Mouse (Mus musculus) forebrain, postnatal 0 days (tissue): ENCODE results near the gene Tmem219. TPM values are rescaled to one million over a fixed set of nuclear protein-coding genes. Genes with fewer than 3 reads are reported as not detected.

Experiments used
- ATAC-seq: fragments of 200-750 bp; cut with Nextera tagmentation; 2 replicates; pipeline ENCODE4 v1.8.0; 2017; ENCODE audit warnings: mild to moderate bottlenecking, moderate library complexity
- DNase-seq: peaks from one replicate; pipeline ENCODE4 v3.0.0-alpha.2; 2015
- H3K27ac ChIP-seq: fragments of 300-500 bp; sonication (generic); 2 replicates; pipeline ENCODE4 v1.5.1; 2014; ENCODE audit warnings: low read depth, mild to moderate bottlenecking, antibody characterized with exemption, low read length, moderate library complexity, mixed read lengths
- H3K27me3 ChIP-seq: fragments of 300-500 bp; sonication (generic); 2 replicates; pipeline ENCODE4 v1.6.1; 2014; ENCODE audit warnings: mild to moderate bottlenecking, low read length, mixed read lengths; ENCODE audit not compliant: insufficient read depth
- H3K36me3 ChIP-seq: fragments of 300-500 bp; sonication (generic); 2 replicates; pipeline ENCODE4 v1.6.1; 2014; ENCODE audit warnings: mild to moderate bottlenecking, moderate library complexity; ENCODE audit not compliant: insufficient read depth
- H3K4me1 ChIP-seq: fragments of 300-500 bp; sonication (generic); 2 replicates; pipeline ENCODE4 v1.6.1; 2014; ENCODE audit warnings: antibody characterized with exemption; ENCODE audit not compliant: insufficient read depth
- H3K4me2 ChIP-seq: fragments of 300-500 bp; sonication (generic); 2 replicates; pipeline ENCODE4 v1.6.1; 2014; ENCODE audit warnings: low read depth, mild to moderate bottlenecking, moderate library complexity
- H3K4me3 ChIP-seq: fragments of 300-500 bp; sonication (generic); 2 replicates; pipeline ENCODE4 v1.5.1; 2014; ENCODE audit warnings: low read depth, low read length, mixed read lengths
- H3K9ac ChIP-seq: fragments of 300-500 bp; sonication (generic); 2 replicates; pipeline ENCODE4 v1.6.1; 2014; ENCODE audit warnings: mild to moderate bottlenecking
- H3K9me3 ChIP-seq: fragments of 300-500 bp; sonication (generic); 2 replicates; pipeline ENCODE4 v1.6.1; 2016; ENCODE audit warnings: low read length
- CTCF ChIP-seq: sonication (generic); IDR thresholded peaks from 2 replicates; pipeline ENCODE4 v1.5.1; 2016; ENCODE audit warnings: antibody characterized with exemption, control low read depth, low read depth
- WGBS: fragments of 180-500 bp; shearing (Covaris S2); extraction: QIAGEN DNeasy Blood & Tissue Kit; methylation state at CpG from one replicate; pipeline ENCODE4 v1.1.7; 2014; 5-methylcytosine and 5-hydroxymethylcytosine counted together
- polyA plus RNA-seq: library from polyadenylated mRNA; unstranded; fragments of >200 nt; fragmentation: Nextera tagmentation; extraction: Ambion mirVana; gene quantifications from 2 replicates; pipeline ENCODE4 v1.2.1, GENCODE M21; 2015
- total RNA-seq: library from RNA; depleted of rRNA; stranded (reverse); fragments of >200 nt; gene quantifications from 2 replicates; pipeline ENCODE4 v1.2.3, GENCODE M21; 2014

The Tmem219 gene
- total and polyA plus RNA-seq, 2 experiments from 2014 or later = 23.8 to 44.7 TPM

GRCm38 (mm10) chr7:126948626-126949025 lies 25.9 kb upstream of the Tmem219 start:
- 80% methylated on average over 10 of the region's 10 CpGs for WGBS
- peaks cover 12% of the 10 kb centered on the region for H3K4me1 ChIP-seq
- H3K27me3 ChIP-seq = no peaks in the 10 kb centered on the region
- TF ChIP-seq CTCF = no peak
- DNase-seq = no peak
- no peak for ATAC-seq
- peak overlapping the region; percentile 96 for H3K4me2 ChIP-seq
- H3K9ac ChIP-seq = peak overlapping the region; percentile 84
- H3K27ac ChIP-seq = peak overlapping the region; percentile 93
- no peaks in the 10 kb centered on the region for H3K9me3 ChIP-seq
- peaks cover 27% of the 10 kb centered on the region for H3K36me3 ChIP-seq
- peak overlapping the region; percentile 65 for H3K4me3 ChIP-seq

GRCm38 (mm10) chr7:126946530-126946929 lies 23.8 kb upstream of the Tmem219 start:
- ATAC-seq (no peak), DNase-seq (peak; percentile 27)
- peaks cover 41% of the 10 kb centered on the region for H3K36me3 ChIP-seq
- peak; percentile 67 for TF ChIP-seq CTCF
- WGBS = 37% methylated on average over 3 of the region's 3 CpGs
- H3K9ac ChIP-seq = no peak overlapping the region
- H3K9me3 ChIP-seq = no peaks in the 10 kb centered on the region
- no peak overlapping the region for H3K27ac ChIP-seq
- no peaks in the 10 kb centered on the region for H3K27me3 ChIP-seq
- H3K4me1 ChIP-seq = no peaks in the 10 kb centered on the region
- H3K4me3 ChIP-seq = no peak overlapping the region
- H3K4me2 ChIP-seq = no peak overlapping the region

GRCm38 (mm10) chr7:126941801-126942200 lies 19.1 kb upstream of the Tmem219 start:
- DNase-seq (no peak), ATAC-seq (no peak)
- Histone ChIP-seq H3K27ac (no peak overlapping the region), H3K9me3 (no peaks in the 10 kb centered on the region), H3K36me3 (peaks cover 57% of the 10 kb centered on the region), H3K27me3 (no peaks in the 10 kb centered on the region), H3K4me2 (no peak overlapping the region), H3K4me1 (no peaks in the 10 kb centered on the region), H3K9ac (no peak overlapping the region), H3K4me3 (no peak overlapping the region)
- TF ChIP-seq CTCF = no peak
- WGBS = 63% methylated on average over 5 of the region's 5 CpGs

- no peak for TF ChIP-seq CTCF
- Histone ChIP-seq H3K27ac (no peak overlapping the region), H3K4me2 (no peak overlapping the region), H3K4me1 (no peaks in the 10 kb centered on the region), H3K9ac (no peak overlapping the region), H3K27me3 (no peaks in the 10 kb centered on the region), H3K9me3 (no peaks in the 10 kb centered on the region), H3K4me3 (no peak overlapping the region), H3K36me3 (peaks cover 55% of the 10 kb centered on the region)
- ATAC-seq = no peak
- 51% methylated on average over 6 of the region's 6 CpGs for WGBS
- DNase-seq = no peak
These were observed 18.5 kb upstream of the Tmem219 start for GRCm38 (mm10) chr7:126941171-126941570.

- H3K9ac ChIP-seq = no peak overlapping the region
- no peak for ATAC-seq
- no peak overlapping the region for H3K4me3 ChIP-seq
- H3K4me1 ChIP-seq = peaks cover 8% of the 10 kb centered on the region; the same call in 1 of the 2 replicates
- no peaks in the 10 kb centered on the region for H3K27me3 ChIP-seq
- WGBS = 93% methylated on average over 2 of the region's 2 CpGs
- no peak for DNase-seq
- no peak overlapping the region for H3K27ac ChIP-seq
- TF ChIP-seq CTCF = no peak
- H3K9me3 ChIP-seq = no peaks in the 10 kb centered on the region
- peaks cover 30% of the 10 kb centered on the region for H3K36me3 ChIP-seq
- no peak overlapping the region for H3K4me2 ChIP-seq
These were observed 9.9 kb upstream of the Tmem219 start for GRCm38 (mm10) chr7:126932652-126933051.

- H3K9ac ChIP-seq = peak overlapping the region; percentile 73
- H3K27me3 ChIP-seq = no peaks in the 10 kb centered on the region
- no peaks in the 10 kb centered on the region for H3K9me3 ChIP-seq
- peak overlapping the region; percentile 74 for H3K27ac ChIP-seq
- peaks cover 11% of the 10 kb centered on the region; the same call in 1 of the 2 replicates for H3K36me3 ChIP-seq
- H3K4me2 ChIP-seq = peak overlapping the region; percentile 92
- peak; percentile 75 for ATAC-seq
- peaks cover 8% of the 10 kb centered on the region; the same call in 1 of the 2 replicates for H3K4me1 ChIP-seq
- DNase-seq = no peak
- H3K4me3 ChIP-seq = peak overlapping the region; percentile 81
- no peak for TF ChIP-seq CTCF
- under 1% methylated on average over 27 of the region's 27 CpGs for WGBS
These were observed 6.3 kb upstream of the Tmem219 start for GRCm38 (mm10) chr7:126929046-126929445.

- Histone ChIP-seq H3K36me3 (peaks cover 9% of the 10 kb centered on the region; the same call in 1 of the 2 replicates), H3K27me3 (no peaks in the 10 kb centered on the region), H3K27ac (peak within 1 kb of the TSS; percentile 74), H3K9me3 (no peaks in the 10 kb centered on the region), H3K4me1 (peaks cover 8% of the 10 kb centered on the region; the same call in 1 of the 2 replicates), H3K4me2 (peak within 1 kb of the TSS; percentile 92), H3K4me3 (peak within 1 kb of the TSS; percentile 81), H3K9ac (peak within 1 kb of the TSS; percentile 73)
- peak; percentile 94 for DNase-seq
- no peak for TF ChIP-seq CTCF
- 4% methylated on average over 55 of the region's 56 CpGs for WGBS
- peak; percentile 98 for ATAC-seq
These were observed 5.8 kb upstream of the Tmem219 start, which contains the start of gene Kctd13 for GRCm38 (mm10) chr7:126928384-126929037. TSS of gene Kctd13 (plus strand) at chr7:126928879.
